ENCODE assay signal across 11 mouse cellular contexts in genomic region chr3:51745162-51745561, GRCm38 (mm10).
DNase-seq lines count a peak whose midpoint lies in the region; ATAC-seq and TF ChIP-seq lines count a peak whose summit lies in the region.
"Had no signal": no experiment of that assay in that cellular context is flagged by ENCODE, and none has a peak within 500 bp of the region (broad histone marks: within the 10 kb centered on the region; RNA-seq: fewer than 3 reads in every experiment).

No protein-coding gene starts in this region.

- ATAC-seq in kidney, embryonic 15.5 days (replicated peaks; ENCODE audit: low FRiP score), result no peak
- ATAC-seq in G1E (ENCODE audit: extremely low read depth, insufficient number of reproducible peaks, low FRiP score, poor library complexity, severe bottlenecking), result 0 out of 2 replicates have a peak, but pooled peaks have one; percentile 12

- no peaks in the 10 kb centered on the region for H3K27me3 ChIP-seq in kidney, embryonic 15.5 days
- H3K27me3 ChIP-seq in G1E (ENCODE audit: insufficient read depth, low read length), result no peaks in the 10 kb centered on the region; the same call in 1 of the 2 replicates

- H3K4me3 ChIP-seq in kidney, embryonic 15.5 days (replicated peaks), result no peak overlapping the region
- no peak overlapping the region for H3K4me3 ChIP-seq in G1E (ENCODE audit: low read depth, low read length)

- no peak overlapping the region for H3K4me2 ChIP-seq in kidney, embryonic 15.5 days
- H3K4me2 ChIP-seq: midbrain, embryonic 11.5 days had no signal

- no peak overlapping the region for H3K9ac ChIP-seq in kidney, embryonic 15.5 days

- TF ChIP-seq CTCF in G1E (IDR thresholded peaks at IDR 0.05; ENCODE audit: low read depth, low read length), result no peak

- H3K9me3 ChIP-seq in kidney, embryonic 15.5 days (replicated peaks), result no peaks in the 10 kb centered on the region; the same call in 1 of the 2 replicates
- H3K9me3 ChIP-seq in G1E (replicated peaks), result no peaks in the 10 kb centered on the region

- 64% methylated on average over 8 of the region's 8 CpGs for WGBS in kidney, embryonic 15.5 days

- no peaks in the 10 kb centered on the region for H3K36me3 ChIP-seq in kidney, embryonic 15.5 days
- no peaks in the 10 kb centered on the region for H3K36me3 ChIP-seq in G1E (replicated peaks)

- no peak for DNase-seq in kidney, postnatal 25 days
- no peak for DNase-seq in G1E (ENCODE audit: low spot score)
- DNase-seq in induced T-regulatory cell, adult 2 months (ENCODE audit: low read depth), result peak; percentile 86
- DNase-seq in naive thymus-derived CD4-positive, alpha-beta T cell, adult 2 months (ENCODE audit: low read depth), result peak; percentile 31
- DNase-seq in cerebellum, postnatal 10 days, result no peak
- no peak for DNase-seq in gastrocnemius, postnatal 25 days
- no peak for DNase-seq in ovary, postnatal 10 days (ENCODE audit: low spot score)
- DNase-seq: kidney, postnatal 36 days; spleen, adult 18-20 months had no signal

- H3K27ac ChIP-seq in kidney, embryonic 15.5 days, result peak overlapping the region; percentile 75

- H3K4me1 ChIP-seq in kidney, embryonic 15.5 days, result peaks cover 53% of the 10 kb centered on the region
- peaks cover 23% of the 10 kb centered on the region for H3K4me1 ChIP-seq in G1E (ENCODE audit: insufficient read depth, low read depth, low read length)

Comparison
In these comparisons a context has a peak if more than half of its experiments do, and no peak if none do; other contexts are left out.
1. DNase-seq: peak in induced T-regulatory cell, adult 2 months (single experiment) and naive thymus-derived CD4-positive, alpha-beta T cell, adult 2 months (single experiment); none in kidney, postnatal 25 days (0 of 2), G1E (single experiment), cerebellum, postnatal 10 days (0 of 2), gastrocnemius, postnatal 25 days (single experiment) and ovary, postnatal 10 days (single experiment).